Mouse (Mus musculus) embryonic stem cell, embryonic (primary cell): ENCODE measurements around the gene Arhgap30.

Experiments
- CTCF ChIA-PET, 4 experiments: fragments of 300-600 bp in 2 of 4; fragments of 350-600 bp in 2 of 4; sonication (Branson Sonifier 250); formaldehyde crosslinking; loops; one replicate each; lab custom pipeline; 2022; ENCODE audit warnings: inconsistent platforms in 2 of 4; lab: Charles Lee
- POLR2A ChIA-PET, 4 experiments: fragments of 300-600 bp in 2 of 4; fragments of 350-600 bp in 2 of 4; sonication (Branson Sonifier 250); formaldehyde crosslinking; loops; one replicate each; lab custom pipeline; 2022; ENCODE audit warnings: antibody characterized with exemption in 4 of 4, inconsistent platforms in 1 of 4; lab: Charles Lee

Gene Arhgap30

DNA sequence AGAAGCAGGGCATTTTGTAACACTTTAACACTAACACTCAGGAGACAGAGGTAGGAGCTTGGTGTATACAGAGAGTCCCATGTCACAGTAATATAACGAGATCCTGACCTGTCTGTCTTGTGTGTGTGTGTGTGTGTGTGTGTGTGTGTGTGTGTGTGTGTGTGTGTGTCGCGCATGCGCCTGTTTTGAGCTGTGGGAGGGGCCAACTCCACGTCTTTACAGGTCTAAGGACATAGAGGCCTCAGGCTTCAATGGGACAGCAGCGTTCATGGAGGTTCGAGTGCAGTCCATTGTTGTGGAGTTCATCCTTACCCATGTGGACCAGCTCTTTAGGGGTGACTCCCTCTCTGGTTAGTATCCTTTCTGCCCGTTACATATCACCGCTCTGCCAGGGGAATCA, 14.2 kb downstream of the Arhgap30 start:
- POLR2A ChIA-PET, result interaction anchor here in 3 of 4 experiments (0.6 to 3.5 kb wide), 21 partner anchors 8 to 274 kb away, joined by 3 to 38 read pairs (median 4); partner anchors contain the start of genes Usf1 (in 3 of the 3), Alyref2 (in 1 of the 3), Arhgap30 (in 1 of the 3) and F11r (in 1 of the 3)

GRCm38 (mm10) chr1:171407263-171407662, 18.5 kb downstream of the Arhgap30 start:
- POLR2A ChIA-PET, result interaction anchor here in 1 of 4 experiments (1.3 to 1.4 kb wide), 2 partner anchors 9 kb away, joined by 3 read pairs; no protein-coding TSS in a partner anchor
- CTCF ChIA-PET, result no interaction called here

More for the DNA sequence above, 14.2 kb downstream of the Arhgap30 start:
- CTCF ChIA-PET, result interaction anchor here in 2 of 4 experiments (0.6 to 1.3 kb wide), 3 partner anchors 23 to 98 kb away, joined by 3 to 4 read pairs (median 4); no protein-coding TSS in a partner anchor

DNA sequence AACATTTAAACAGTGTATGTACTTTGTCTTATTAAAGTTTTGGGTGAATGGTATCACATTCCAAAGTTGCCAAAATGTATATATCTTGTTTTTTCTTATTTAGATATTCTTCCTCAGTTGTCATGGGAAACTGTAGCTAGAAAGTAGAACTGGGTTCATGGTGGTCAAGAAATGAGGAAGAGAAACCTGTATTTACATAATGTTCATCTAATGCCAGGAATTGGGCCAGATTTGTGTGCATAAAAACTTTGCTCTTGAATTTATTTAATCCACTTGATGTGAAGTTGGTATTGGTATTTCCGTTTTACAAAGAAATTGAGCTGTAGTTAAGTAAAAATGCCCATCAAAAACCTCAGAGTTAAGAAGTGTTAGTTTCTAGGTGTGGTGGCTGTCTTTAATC, 21.5 kb downstream of the Arhgap30 start:
- POLR2A ChIA-PET, result interaction anchor here (0.7 to 4.6 kb wide), 37 partner anchors 8 to 356 kb away, joined by 3 to 38 read pairs (median 6); partner anchors contain the start of genes Dedd (in 3 of the 4), Arhgap30 (in 2 of the 4) and F11r (in 2 of the 4)
- CTCF ChIA-PET, result interaction anchor here in 3 of 4 experiments (0.5 to 2.1 kb wide), 6 partner anchors 52 to 280 kb away, joined by 3 to 7 read pairs (median 5); partner anchors contain the start of gene Ppox (in 1 of the 3)

DNA sequence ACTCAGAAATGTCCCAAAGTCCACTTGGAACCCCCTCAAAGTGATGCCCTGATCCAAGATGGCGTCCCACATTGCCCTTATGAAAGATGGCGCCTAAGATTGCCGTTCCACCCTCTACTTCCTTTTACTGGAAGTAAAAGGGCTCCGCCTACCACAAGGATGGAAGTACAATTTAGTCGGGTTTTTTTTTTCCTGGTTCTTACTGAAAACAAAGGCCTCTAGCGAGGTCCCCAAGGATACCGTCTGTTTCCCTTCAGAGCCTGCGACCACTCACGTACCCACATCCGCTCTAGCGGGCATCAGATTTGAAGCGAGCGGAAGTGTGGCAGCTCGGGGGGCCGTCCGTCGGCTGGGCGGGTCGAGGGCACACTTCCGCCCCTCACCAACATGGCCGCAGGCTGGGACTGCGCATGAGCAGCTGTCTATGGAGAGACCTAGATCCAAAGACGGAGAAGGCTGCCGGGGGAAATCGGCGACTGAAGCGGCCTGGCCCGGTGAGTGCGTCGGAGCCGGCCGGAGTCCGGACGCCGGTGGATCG, 22.3 kb downstream of the Arhgap30 start, which contains the start of gene Usf1:
Gene Usf1, plus strand, starts transcription at position 367 of the 538 bp plus-strand sequence.
- ChIA-PET CTCF (interaction anchor here (0.6 to 2.0 kb wide), 11 partner anchors 11 to 1002 kb away, joined by 3 to 7 read pairs (median 4); partner anchors contain the start of genes F11r (in 1 of the 4) and Ppox (in 1 of the 4)), POLR2A (interaction anchor here (0.6 to 4.6 kb wide), 73 partner anchors 8 to 357 kb away, joined by 3 to 38 read pairs (median 5); partner anchors contain the start of genes Dedd (in 3 of the 4), F11r (in 3 of the 4), Arhgap30 (in 2 of the 4) and Nit1 (in 2 of the 4))

- POLR2A ChIA-PET, result interaction anchor here (0.6 to 4.6 kb wide), 67 partner anchors 8 to 519 kb away, joined by 3 to 38 read pairs (median 5); partner anchors contain the start of genes Dedd (in 3 of the 4), F11r (in 3 of the 4), Arhgap30 (in 2 of the 4) and Nit1 (in 2 of the 4)
- CTCF ChIA-PET, result interaction anchor here (0.6 to 2.0 kb wide), 9 partner anchors 24 to 933 kb away, joined by 3 to 7 read pairs (median 4); partner anchors contain the start of genes F11r (in 1 of the 4) and Ppox (in 1 of the 4)
Measured at GRCm38 (mm10) chr1:171411492-171411941, 22.8 kb downstream of the Arhgap30 start.

DNA sequence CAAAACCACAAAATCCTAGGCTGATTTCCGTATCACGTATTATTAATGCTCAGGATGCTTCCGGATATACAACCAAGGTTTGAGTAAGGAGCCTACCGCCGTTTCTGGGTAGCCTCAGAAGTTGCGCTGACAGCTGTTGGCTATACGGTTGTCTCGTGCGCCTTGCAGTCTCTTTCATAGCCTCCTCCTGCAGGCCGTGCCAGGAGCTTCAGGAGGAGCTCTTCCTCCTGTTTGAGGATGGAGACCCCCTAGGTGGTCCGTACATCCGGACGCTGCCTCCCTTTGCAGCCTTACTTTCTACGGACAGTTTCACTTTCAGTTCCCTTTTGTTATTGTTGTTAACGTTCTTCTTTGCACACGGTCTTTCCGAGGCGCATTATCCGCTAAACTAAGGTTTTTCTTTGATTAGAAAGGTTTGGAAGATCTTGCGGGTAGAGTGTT, 23.3 kb downstream of the Arhgap30 start:
- CTCF ChIA-PET, result interaction anchor here in 2 of 4 experiments (1.2 to 2.0 kb wide), 3 partner anchors 25 to 90 kb away, joined by 3 to 7 read pairs (median 5); no protein-coding TSS in a partner anchor
- POLR2A ChIA-PET, result interaction anchor here (0.6 to 4.6 kb wide), 51 partner anchors 8 to 519 kb away, joined by 3 to 38 read pairs (median 5); partner anchors contain the start of genes Arhgap30 (in 2 of the 4), B4galt3 (in 2 of the 4), F11r (in 2 of the 4) and Adamts4 (in 1 of the 4)

GRCm38 (mm10) chr1:171412446-171412845, 23.7 kb downstream of the Arhgap30 start:
- POLR2A ChIA-PET, result interaction anchor here in 3 of 4 experiments (0.9 to 4.6 kb wide), 33 partner anchors 10 to 520 kb away, joined by 3 to 38 read pairs (median 6); partner anchors contain the start of genes Arhgap30 (in 2 of the 3), F11r (in 2 of the 3), Alyref2 (in 1 of the 3) and B4galt3 (in 1 of the 3)
- CTCF ChIA-PET, result interaction anchor here in 3 of 4 experiments (0.6 to 1.7 kb wide), 3 partner anchors 25 to 91 kb away, joined by 3 to 5 read pairs (median 3); partner anchors contain the start of gene F11r (in 1 of the 3)

GRCm38 (mm10) chr1:171413608-171414007, 24.9 kb downstream of the Arhgap30 start:
- CTCF ChIA-PET, result interaction anchor here (0.6 to 2.6 kb wide), 8 partner anchors 12 to 160 kb away, joined by 3 to 9 read pairs (median 3); partner anchors contain the start of gene Klhdc9 (in 1 of the 4)

GRCm38 (mm10) chr1:171418660-171419059, 29.9 kb downstream of the Arhgap30 start, which contains the start of gene Tstd1:
TSS of gene Tstd1 (plus strand) at chr1:171418872.
- POLR2A ChIA-PET, result interaction anchor here in 2 of 4 experiments (0.5 to 2.1 kb wide), 7 partner anchors 12 to 85 kb away, joined by 3 to 11 read pairs (median 4); partner anchors contain the start of gene F11r (in 2 of the 2)
- CTCF ChIA-PET, result interaction anchor here in 1 of 4 experiments (1.7 kb wide), 1 partner anchor 39 kb away, joined by 5 read pairs; no protein-coding TSS in a partner anchor

More at GRCm38 (mm10) chr1:171413608-171414007, 24.9 kb downstream of the Arhgap30 start:
- POLR2A ChIA-PET, result interaction anchor here (0.5 to 4.6 kb wide), 39 partner anchors 10 to 219 kb away, joined by 3 to 38 read pairs (median 4); partner anchors contain the start of genes Alyref2 (in 2 of the 4), B4galt3 (in 2 of the 4), F11r (in 2 of the 4) and Arhgap30 (in 1 of the 4)

GRCm38 (mm10) chr1:171419291-171419882, 30.6 kb downstream of the Arhgap30 start:
- POLR2A ChIA-PET, result interaction anchor here in 3 of 4 experiments (0.5 to 2.1 kb wide), 13 partner anchors 8 to 85 kb away, joined by 3 to 11 read pairs (median 4); partner anchors contain the start of genes F11r (in 3 of the 3) and Usf1 (in 2 of the 3)
- CTCF ChIA-PET, result interaction anchor here in 1 of 4 experiments (1.7 kb wide), 1 partner anchor 39 kb away, joined by 5 read pairs; no protein-coding TSS in a partner anchor

- CTCF ChIA-PET, result interaction anchor here in 1 of 4 experiments (1.7 kb wide), 1 partner anchor 40 kb away, joined by 5 read pairs; no protein-coding TSS in a partner anchor
- POLR2A ChIA-PET, result interaction anchor here in 3 of 4 experiments (0.6 to 2.1 kb wide), 11 partner anchors 9 to 83 kb away, joined by 3 to 11 read pairs (median 4); partner anchors contain the start of genes F11r (in 3 of the 3) and Usf1 (in 2 of the 3)
Measured at GRCm38 (mm10) chr1:171419905-171420304, 31.2 kb downstream of the Arhgap30 start.

DNA sequence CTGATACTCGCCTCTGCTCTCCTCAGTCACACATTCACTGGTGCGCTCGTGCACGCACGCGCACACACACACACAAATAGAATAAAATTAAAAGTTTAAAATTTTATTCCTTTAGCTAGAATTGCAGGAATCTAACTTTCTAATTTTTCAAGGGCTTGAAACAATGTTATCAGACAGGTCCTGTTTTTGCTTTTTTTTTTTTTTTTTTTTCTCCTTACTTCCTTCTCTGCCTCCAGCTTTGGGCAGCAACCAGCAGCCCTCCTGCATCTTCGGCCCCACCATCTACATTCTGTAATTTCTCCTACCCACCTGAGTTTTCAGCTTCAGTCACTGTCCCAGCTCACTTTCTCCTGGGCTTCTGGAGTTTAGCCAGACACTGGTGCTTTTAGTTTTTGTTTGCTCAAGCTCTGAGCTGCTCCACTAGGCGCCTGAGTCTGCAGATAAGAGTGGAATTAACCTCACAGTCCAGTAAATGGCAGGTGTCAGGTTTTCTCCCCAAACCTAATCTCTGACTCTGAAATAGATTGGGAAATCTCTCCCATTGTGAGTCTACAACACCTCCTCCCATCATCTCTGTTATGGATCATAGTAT, 33.8 kb downstream of the Arhgap30 start:
- CTCF ChIA-PET, result no interaction called here
- POLR2A ChIA-PET, result interaction anchor here in 2 of 4 experiments (0.9 to 3.3 kb wide), 7 partner anchors 9 to 65 kb away, joined by 3 to 10 read pairs (median 4); partner anchors contain the start of genes F11r (in 1 of the 2) and Usf1 (in 1 of the 2)

DNA sequence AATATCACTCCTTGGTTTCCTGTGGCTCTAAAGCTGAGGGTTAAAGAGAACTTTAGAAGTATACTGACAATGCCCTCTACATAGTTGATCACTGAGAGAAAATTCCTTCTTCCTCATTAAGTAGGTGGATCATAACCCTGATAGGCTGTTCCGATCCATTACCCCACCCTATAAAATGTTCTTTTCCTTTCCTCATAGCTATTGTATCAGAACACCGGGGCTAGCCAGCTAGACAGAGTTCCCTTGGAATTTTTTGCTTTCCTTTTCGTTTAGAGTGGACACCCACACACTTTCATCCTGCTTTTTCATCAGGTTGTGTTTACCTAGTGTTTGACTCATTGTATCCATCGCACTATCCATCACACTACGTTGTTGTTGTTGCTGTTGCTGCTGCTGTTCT, 35.9 kb downstream of the Arhgap30 start:
- CTCF ChIA-PET, result no interaction called here
- POLR2A ChIA-PET, result interaction anchor here in 2 of 4 experiments (0.6 to 1.8 kb wide), 7 partner anchors 11 to 311 kb away, joined by 3 to 7 read pairs (median 4); partner anchors contain the start of genes Cfap126 (in 1 of the 2), F11r (in 1 of the 2), Klhdc9 (in 1 of the 2) and Usf1 (in 1 of the 2)

- CTCF ChIA-PET, result interaction anchor here in 1 of 4 experiments (0.6 kb wide), 1 partner anchor 36 kb away, joined by 4 read pairs; no protein-coding TSS in a partner anchor
- POLR2A ChIA-PET, result interaction anchor here in 2 of 4 experiments (1.0 to 1.8 kb wide), 5 partner anchors 11 to 40 kb away, joined by 3 to 7 read pairs (median 4); partner anchors contain the start of genes F11r (in 1 of the 2) and Usf1 (in 1 of the 2)
Measured at GRCm38 (mm10) chr1:171425126-171425525, 36.4 kb downstream of the Arhgap30 start.

- ChIA-PET POLR2A (no interaction called here), CTCF (no interaction called here)
Measured at GRCm38 (mm10) chr1:171432158-171432557, 43.4 kb downstream of the Arhgap30 start.
